Mouse (Mus musculus) CD4-positive, CD25-positive, alpha-beta regulatory T cell, adult 2 months (primary cell): ENCODE measurements around the gene Zc3h10.
A peak's percentile ranks its signal among the peaks of the same experiment; 100 is the strongest.
"Not testable (repeated sequence)": the region's sequence is repeated elsewhere in the genome, so short reads cannot be mapped to it uniquely, and the experiment has no call there.

Experiments
- DNase-seq: peaks from one replicate; pipeline ENCODE4 v3.0.0-alpha.2; 2012; ENCODE audit warnings: low read depth, low spot score

Gene Zc3h10

DNA sequence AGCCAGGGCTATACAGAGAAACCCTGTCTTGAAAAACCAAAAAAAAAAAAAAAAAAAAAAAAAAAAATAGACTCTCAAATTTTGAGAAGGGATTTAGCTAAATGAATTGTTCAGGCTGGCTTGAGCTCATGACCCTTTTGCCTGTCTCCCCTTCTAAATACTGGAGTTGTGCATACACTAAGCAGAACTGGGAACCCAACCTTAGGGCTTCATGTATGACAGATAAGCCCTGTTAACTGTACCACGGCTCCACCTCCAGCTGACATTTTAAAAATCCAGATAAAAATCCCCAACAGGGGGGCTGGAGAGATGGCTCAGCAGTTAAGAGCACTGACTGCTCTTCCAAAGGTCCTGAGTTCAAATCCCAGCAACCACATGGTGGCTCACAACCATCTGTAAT, 8.0 kb upstream of the Zc3h10 start:
- DNase-seq: not testable (repeated sequence)

DNA sequence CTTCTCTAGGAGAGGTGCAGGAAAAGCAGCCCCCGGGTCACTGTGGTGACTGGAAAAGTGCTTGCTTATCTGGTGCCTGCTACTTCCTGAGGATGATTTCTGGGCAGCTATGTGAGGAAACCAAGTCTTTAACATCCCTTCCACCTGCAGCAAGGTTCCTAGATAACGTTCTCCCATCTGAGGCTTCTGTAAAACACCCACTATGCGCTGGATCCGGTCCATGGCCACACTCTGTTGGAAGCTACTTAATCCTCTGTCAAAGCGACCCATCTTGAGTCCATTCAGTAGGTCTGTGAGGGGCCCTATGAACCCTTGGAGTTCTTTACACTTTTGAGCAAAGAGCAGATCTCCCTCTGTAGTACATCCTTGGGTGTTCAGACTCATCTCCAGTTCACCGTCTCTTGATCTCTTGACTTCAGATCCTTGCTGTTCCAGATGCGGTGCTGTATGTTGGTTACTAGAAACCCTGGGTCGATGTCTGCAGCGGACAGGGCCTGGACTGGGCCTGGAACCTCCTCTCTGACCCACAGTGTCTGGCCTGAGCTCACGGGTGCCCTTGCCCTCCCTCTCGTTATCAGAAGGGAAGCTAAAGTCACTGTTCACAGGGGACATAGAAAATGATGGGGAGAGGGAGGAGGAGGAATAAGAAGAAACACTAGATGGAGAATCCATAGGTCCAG, 2.7 kb upstream of the Zc3h10 start:
- DNase-seq: not testable (repeated sequence)

DNA sequence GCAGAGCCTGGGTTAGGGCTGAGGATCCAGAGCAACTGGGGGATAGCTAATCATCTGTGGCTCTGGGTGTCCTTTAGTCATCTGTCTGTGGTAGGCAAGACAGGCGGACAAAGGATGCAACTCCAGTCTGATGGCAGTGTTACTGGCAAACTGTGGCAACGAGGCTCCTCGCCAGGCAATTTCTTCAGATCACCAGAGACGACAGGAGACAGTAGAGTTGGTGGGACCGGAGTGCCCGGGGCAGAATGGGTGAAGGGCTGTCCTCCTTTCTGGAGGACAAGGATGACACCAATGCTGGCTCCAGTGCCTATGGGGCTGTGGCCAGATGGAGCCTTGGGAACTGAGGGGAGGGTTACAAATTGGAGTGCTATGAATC, 2.1 kb upstream of the Zc3h10 start:
- peak; percentile 35 for DNase-seq

DNA sequence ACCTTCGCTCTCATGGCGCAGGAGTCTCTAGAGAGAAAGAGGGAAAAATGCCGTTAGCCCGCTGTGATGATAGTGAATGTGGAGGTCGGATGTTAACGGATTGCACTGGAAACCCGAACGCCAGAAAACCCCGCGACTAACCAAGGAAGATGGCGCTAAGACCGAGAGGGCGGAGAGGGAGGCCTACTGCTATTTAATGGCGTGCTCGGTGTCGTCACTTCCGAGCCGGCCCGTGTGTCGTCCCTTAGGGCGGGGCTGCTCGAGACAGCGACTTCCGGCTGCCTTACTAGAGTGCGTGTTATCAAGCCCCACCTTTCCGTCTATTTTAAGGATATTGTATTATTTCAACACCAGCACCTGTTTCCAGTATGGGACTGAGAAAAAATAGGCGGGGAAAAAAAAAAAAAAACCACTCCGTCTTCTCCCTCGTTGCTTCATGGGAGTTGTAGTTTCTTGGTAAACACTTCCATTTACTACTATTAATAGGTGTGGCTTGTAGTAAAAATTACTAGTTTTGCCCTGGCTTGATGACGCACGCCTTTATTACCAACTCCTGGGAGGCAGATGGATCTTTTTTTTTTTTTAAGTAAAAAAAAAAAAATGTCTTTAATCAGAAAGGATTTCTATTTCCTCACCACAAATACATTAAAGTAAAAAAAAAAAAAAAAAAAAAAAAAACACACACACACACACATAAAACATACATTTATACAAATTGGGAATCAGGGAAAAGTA, 1.5 kb upstream of the Zc3h10 start, which contains the start of gene Rpl41:
Rpl41 (minus strand) TSS at position 359 of the 735 bp plus-strand sequence.
- peak; percentile 98 for DNase-seq

DNA sequence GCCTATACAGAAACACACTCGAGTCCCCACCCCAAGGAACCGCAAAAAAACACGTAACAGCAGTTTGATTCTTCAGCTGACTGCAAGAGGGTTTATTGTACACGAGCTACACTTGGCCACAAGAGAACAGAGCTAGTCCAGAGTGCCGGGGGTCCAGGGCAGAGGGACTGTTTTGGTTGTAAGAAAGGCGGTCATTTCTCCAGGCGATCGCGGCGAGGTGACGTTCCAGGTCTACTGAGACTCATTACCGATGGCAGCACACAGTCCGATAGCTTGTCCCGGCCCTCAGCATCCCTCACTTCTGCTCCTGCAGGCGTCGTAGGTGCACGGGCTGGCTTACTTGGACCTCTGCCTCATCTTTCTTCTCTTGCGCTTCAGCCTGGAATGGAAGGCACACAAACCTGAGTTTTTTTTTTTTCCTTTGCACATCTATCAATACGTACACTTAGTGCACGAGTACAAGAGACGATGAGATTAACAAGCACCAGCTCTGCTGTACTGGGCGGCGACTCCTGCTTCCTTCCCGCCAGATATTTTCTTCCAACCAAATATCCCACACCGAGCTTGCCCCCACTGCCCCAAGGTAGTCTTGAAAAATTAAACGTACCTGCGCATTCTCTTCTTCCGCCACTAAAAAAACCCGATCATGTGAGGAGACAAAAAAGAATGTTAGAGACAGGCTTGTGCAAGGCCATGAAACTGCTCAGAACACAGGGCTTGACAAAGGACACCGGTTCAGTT, 647 bp upstream of the Zc3h10 start:
- DNase-seq: not testable (repeated sequence)

DNA sequence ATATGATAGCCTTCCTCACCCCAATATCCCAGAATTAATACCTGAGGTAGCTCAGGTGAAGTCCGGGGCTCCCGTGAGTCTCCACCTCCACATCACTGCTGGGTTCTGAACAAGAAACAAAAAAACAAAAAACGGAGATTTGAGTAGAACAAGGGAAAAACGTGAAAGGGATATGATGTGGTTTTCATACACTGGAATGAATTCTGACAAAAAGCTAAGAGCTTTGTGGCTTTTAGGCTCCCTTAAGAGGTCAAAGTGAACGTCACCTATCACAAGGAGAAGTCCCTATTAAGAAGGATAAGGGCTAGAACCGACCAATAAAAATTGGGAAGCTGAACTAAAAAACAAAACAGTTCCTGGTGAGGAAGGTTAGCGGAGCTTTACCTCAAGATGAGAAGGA, 787 bp downstream of the Zc3h10 start:
- no peak for DNase-seq

DNA sequence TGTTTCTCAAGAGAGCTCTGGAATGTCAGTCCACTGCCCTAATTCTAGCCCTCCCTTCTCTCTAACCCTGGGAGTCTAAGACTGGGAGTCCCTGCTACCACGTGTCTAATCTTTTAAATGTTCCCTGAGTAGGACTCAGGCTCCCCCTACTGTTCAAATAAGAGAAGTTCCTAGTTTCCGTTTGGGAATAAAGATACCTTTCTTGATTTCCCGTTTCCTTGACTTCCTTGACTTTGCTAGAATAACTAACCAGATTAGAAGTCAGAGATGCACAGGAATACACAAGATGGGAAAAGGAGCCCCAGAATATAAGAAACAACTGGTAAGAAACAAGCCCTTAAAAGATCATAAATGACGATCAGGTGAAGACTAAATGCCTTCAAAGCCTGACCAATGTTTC, 1.2 kb downstream of the Zc3h10 start:
- DNase-seq: peak; percentile 71

DNA sequence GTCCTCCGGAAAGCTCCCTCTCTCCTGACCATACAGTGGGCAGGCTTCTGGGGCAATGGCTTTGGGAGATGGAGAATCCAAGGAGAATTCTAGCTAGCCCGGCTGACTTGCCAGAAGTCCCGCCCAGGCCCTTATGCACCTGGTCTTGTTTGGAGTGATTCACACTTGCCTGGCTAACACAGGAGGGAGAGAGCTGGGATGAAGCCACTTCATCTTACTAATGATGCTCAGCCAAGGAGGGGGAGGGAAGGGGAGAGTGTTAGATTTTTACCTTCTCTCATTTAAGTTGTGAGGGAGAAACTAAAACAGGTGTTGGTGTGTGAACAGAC, 2.0 kb downstream of the Zc3h10 start:
- no peak for DNase-seq

DNA sequence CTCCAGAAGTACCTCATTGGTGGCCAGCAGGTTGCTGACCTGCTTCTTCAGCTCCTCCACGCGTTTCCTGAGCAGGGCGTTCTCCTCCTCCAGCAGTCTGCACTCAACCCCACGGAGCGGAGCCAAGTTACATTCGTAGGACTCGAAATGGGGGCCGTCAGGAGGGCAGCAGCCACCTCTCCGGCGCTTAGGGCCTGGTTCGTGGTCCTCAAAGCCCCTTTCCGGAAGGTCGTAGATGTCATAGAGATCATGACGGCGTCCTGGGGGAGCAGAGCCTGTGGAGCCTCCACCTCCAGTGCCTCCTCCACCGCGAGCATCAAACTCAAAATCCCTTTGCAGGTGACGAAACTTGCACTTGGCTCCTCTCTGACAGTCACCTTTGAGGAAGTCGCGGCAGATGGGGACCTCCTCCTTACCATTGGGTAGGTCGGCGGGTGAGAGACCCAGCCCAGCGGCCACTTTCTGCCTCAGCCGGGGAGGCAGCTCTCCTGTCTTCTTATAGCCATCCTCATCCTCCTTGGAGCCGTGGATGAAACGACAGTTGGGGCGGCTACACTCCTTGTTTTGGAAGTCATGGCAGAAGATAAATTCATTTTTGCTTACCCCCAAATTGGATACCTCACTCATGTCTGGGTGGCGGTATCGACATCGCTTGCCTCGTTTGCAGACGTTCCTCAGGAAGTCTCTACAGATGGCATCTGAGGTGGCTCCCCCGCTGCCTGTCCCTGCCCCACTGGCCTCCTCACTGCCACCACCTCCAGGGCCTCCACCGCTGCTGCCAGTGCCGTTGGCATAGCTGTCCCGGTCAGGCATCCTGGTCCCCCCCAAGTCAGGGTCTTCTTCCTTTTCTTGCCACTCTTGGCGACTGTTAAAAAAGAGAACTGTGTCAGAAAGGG, 2.7 kb downstream of the Zc3h10 start:
- no peak for DNase-seq

DNA sequence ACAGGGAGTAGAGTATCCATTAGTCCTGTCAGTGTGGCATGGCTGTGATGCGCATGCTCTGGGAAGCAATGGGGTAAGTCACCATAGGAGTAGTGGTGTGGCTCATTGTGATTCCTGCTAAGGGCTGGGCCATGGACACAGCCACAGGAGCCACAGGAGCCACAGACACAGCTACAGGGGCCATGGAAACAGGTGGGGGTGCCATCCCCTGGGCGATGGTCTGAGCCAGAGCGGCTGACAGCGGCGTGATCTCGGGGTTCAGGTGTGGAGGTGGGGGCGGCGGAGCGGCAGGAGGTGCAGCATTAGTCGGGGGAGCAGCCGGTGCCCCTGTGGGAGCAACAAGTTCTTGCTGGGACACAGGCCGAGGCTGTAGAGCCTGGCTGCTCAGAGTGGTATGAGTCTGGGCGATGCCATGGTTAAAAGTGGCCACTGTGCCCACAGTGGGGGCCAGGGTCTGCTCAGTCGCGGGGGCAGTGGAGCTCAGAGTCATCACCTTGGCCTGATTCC, 3.4 kb downstream of the Zc3h10 start:
- DNase-seq: no peak

DNA sequence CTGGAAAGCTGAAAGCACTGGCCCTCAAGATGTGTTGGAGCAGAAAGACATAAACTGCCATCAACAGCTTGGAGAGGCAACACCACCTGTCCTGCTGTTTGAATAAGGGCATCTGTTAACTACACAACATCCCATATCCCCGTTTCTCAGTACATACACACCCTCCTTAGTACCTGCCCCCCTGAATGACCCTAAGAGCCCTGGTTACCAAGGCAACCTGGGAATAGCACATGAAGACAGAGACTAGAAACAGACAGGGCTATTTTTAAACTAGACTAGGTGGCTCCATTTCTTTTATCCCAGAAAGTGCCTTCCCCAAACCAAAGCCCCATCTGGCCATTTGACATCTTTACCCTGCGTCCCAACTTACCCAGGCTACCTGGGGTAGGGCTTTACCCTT, 4.5 kb downstream of the Zc3h10 start:
- no peak for DNase-seq

DNA sequence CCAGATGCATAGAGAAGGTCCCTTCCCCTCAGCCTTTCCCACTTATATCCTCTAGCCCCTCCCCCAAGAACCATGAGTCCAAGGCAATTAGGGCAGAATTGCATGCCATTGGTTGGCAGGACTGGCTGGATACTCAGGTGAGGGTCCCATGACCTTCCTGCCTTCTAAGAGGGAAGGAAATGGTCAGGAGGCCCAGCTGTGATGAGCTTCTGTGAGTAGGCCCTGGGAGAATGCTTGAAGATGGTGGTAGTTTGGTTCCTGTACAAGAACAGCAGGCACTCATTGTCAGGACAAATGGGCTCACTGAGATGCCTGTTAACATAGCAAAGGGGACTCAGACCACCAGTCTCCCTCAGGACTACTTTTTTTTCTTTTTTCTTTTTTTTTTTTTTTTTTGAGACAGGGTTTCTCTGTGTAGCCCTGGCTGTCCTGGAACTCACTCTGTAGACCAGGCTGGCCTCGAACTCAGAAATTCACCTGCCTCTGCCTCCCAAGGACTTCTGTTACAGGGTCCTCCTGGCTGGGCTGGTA, 9.2 kb downstream of the Zc3h10 start:
- DNase-seq: no peak

DNA sequence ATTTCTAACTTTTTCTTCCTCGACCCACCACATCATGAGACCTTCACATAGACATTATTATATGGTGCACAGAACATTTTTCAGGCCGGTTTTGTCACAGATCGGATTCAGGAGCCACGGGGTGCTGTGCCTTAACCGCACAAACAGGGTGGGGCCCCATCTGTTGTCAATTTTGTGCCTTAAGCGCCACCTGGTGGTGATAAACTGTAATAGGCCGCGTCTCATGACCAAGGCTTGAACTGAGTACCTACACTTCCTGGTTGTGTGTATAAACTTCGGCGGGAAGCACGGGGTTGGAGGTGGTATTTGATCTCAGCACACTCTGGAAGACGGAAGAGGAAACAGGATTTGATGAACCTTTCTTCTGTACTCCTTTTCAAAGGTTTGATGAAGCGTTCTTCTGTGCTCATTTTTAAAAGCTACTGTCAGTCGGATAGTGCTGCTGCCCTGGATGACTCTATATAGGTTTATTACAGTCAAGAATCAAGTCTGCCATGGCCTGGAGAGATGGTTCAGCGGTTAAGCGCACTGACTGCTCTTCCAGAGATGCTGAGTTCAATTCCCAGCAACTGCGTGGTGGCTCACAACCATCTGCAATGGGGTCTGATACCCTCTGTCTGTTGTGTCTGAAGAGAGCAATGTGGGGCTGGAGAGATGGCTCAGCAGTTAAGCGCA, 11.2 kb downstream of the Zc3h10 start:
- peak; percentile 96 for DNase-seq

DNA sequence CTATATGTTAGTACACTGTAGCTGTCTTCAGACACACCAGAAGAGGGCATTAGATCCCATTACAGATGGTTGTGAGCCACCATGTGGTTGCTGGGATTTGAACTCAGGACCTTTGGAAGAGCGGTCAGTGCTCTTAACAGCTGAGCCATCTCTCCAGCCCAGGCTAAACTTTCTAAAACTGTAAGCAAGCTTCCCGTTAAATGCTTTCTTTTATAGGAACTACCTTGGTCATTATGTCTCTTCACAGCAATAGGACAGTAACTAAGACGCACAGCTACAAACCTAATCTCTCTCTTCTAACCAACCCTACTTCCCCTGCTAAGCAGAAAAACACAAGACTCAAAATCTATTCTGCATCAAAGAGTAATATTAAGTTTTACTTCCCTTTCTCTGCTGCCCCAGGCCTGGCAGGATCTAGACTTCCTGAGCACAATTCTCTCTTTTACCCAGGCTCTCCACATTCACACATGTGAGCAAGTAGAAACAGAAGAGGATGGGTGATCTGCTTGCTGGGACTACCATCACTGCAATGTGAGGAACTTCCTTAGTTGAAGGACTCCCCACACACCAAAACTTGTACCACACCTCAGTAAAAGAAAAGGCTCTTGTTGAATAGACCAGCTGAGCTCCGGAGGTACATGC, 11.8 kb downstream of the Zc3h10 start:
- DNase-seq: no peak

DNA sequence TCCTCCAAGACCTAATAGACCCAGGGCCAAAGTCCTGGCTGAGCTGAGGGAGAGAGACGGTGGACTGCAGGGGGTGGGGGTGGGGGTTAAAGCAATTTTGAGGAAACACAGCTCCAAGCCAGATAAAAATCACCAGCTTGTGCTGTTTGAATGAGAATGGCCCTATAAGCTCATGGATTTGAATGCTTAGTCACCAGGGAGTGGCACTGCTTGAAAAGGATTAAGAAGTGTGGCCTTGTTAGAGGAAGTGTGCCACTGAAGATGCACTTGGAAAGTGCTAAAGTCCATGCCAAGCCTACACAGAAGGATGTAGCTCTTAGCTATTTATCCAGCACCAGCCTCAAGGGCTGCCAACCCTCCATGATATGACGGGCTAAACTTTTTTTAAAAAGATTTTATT, 12.4 kb downstream of the Zc3h10 start:
- DNase-seq: no peak

DNA sequence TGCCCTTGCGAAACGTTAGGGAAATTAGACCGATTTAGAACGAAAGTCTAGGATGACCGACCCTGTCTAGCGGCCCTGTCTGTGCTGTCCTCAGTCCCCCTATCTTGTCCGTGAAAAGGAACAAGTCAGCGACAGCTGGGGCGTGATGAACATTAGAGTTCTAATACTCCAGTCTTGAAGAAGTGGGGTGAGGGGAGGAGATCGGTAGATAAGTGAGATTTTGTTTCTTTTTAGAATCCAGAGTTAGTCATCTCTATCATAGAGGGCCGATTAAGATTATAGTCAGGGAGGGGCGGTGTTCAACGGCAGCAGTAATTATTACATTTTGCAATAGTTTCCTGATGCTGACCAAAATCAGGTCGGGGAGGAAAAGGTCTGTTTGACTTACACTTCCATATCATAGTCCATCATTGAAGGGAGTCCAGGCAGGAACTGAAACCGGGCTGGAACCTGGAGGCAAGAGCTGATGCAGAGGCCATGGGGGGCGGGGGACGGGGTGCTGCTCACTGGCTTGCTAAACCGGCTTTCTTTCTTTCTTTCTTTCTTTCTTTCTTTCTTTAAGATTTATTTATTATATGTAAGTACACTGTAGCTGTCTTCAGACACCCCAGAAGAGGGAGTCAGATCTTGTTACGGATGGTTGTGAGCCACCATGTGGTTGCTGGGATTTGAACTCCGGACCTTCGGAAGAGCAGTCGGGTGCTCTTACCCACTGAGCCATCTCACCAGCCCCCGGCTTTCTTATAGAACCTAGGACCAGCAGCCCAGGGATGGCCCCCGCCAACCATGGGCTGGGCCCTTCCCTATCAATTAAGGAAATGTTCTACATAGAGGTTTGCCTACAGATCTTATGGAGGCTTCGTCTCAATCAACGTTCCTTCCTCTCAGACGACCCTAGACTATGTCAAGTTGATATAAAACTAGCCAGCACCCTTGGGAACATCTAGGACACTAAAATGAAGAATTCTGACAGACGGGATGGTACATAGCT, 20.9 kb downstream of the Zc3h10 start:
- DNase-seq: peak; percentile 53

DNA sequence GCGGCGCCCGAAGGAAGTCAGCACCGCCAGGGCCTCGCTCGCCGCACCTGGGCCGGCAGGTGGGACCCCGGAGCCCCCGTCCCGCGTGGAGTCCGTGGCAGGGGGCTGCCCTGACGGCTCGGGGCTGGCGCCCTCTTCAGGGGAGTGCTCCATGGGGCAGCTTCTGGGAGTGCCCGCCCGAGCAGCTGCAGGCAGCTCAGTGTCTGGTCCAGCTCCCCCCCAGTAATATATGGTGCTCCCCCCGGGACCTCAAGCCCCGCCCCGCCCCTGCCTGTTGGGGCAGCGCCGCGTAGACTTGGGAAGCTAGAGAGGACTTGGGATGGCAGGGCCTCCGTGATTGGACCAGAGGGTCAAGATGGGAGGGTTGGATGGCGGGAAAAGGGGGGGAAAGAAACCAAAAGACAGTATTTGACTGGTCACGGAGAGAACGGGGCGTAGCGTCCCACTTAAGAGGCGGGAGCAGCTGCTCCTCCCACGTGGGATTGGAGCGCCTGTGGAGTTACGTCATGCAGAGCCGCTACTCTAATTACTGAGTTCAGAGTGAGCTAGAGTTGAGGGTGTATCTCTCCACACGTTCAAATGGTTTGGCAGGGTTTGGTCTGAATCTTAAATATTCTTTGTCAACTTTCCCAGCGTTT, 21.8 kb downstream of the Zc3h10 start, which contains the start of gene Esyt1:
Esyt1 (minus strand) TSS at position 201 of the 638 bp plus-strand sequence.
- peak; percentile 96 for DNase-seq
